Mouse (Mus musculus) heart, adult 2 months (tissue): ENCODE measurements at regions not wholly inside any gene's neighbourhood (a gene's known extent, or its start where the extent isn't known, plus 50 kb on each side); places are given as distances from the start of the nearest gene placed in this dataset.

Experiments
- DNase-seq, 2 experiments: peaks; one replicate each; pipeline ENCODE4 v3.0.0; 2021
- H3K27ac ChIP-seq: fragments of 200-600 bp; 2 replicates; pipeline ENCODE4 v1.8.1; 2022
- H3K27me3 ChIP-seq: fragments of 200-500 bp; 2 replicates; pipeline ENCODE4 v1.6.1; 2012; ENCODE audit warnings: mild to moderate bottlenecking, low read length, inconsistent platforms, mixed read lengths; ENCODE audit not compliant: control insufficient read depth, insufficient read depth
- H3K36me3 ChIP-seq: fragments of 200-500 bp; 2 replicates; pipeline ENCODE4 v1.6.1; 2012; ENCODE audit warnings: low read length, inconsistent platforms; ENCODE audit not compliant: control insufficient read depth, insufficient read depth
- H3K4me1 ChIP-seq: fragments of 200-500 bp; 2 replicates; pipeline ENCODE4 v1.6.1; 2011; ENCODE audit warnings: low read length; ENCODE audit not compliant: control insufficient read depth, insufficient read depth
- H3K4me3 ChIP-seq: fragments of 200-600 bp; 2 replicates; pipeline ENCODE4 v1.8.1; 2022
- H3K79me2 ChIP-seq: fragments of 200-500 bp; replicated peaks from 2 replicates; pipeline ENCODE4 v1.6.1; 2012; ENCODE audit warnings: mild to moderate bottlenecking, inconsistent platforms, low read length, moderate library complexity, mixed read lengths; ENCODE audit not compliant: control insufficient read depth, insufficient read depth
- H3K9ac ChIP-seq: fragments of 200-500 bp; 2 replicates; pipeline ENCODE4 v1.6.1; 2012; ENCODE audit warnings: low read depth, mild to moderate bottlenecking, control low read depth, inconsistent platforms, low read length, mixed read lengths
- CTCF ChIP-seq: fragments of 200-600 bp; IDR thresholded peaks from 2 replicates; pipeline ENCODE4 v1.8.1; 2022; ENCODE audit warnings: antibody characterized with exemption, mild to moderate bottlenecking, moderate library complexity
- EP300 ChIP-seq: fragments of 200-500 bp; IDR thresholded peaks from 2 replicates; pipeline ENCODE4 v1.6.1; 2011; ENCODE audit warnings: low read depth, low read length, control low read depth; ENCODE audit not compliant: insufficient read depth
- POLR2A ChIP-seq: fragments of 200-500 bp; IDR thresholded peaks from 2 replicates; pipeline ENCODE4 v1.6.1; 2011; ENCODE audit warnings: mild to moderate bottlenecking, low read depth, low read length, control low read depth; ENCODE audit not compliant: insufficient read depth
- whole genome bisulfite sequencing: fragments of 180-500 bp; shearing (Covaris S2); methylation state at CpG from one replicate; pipeline ENCODE4 v1.1.7; 2018; 5-methylcytosine and 5-hydroxymethylcytosine counted together
- intact Hi-C: fragments of 180-260 bp; cut with DNase I; formaldehyde crosslinking; loops from one replicate; pipeline ENCODE4 v1.15.1; 2025

- no peak for DNase-seq
- Histone ChIP-seq H3K9ac (no peak overlapping the region), H3K36me3 (no peaks in the 10 kb centered on the region), H3K27me3 (no peaks in the 10 kb centered on the region), H3K4me1 (no peaks in the 10 kb centered on the region), H3K27ac (no peak overlapping the region), H3K79me2 (no peaks in the 10 kb centered on the region), H3K4me3 (no peak overlapping the region)
- no peak for TF ChIP-seq CTCF
- no peak for TF ChIP-seq EP300
- intact Hi-C loops = no loop called here
- 53% methylated on average over 1 of the region's 1 CpGs for WGBS
Observed at GRCm38 (mm10) chr9:84258488-84258887, 333.5 kb downstream of the Bckdhb start.

GRCm38 (mm10) chr9:84259751-84260150 lies 334.8 kb downstream of the Bckdhb start:
- H3K4me3 ChIP-seq = no peak overlapping the region
- DNase-seq = no peak
- no peaks in the 10 kb centered on the region for H3K4me1 ChIP-seq
- TF ChIP-seq EP300 (no peak), POLR2A (no peak), CTCF (no peak)
- no peaks in the 10 kb centered on the region for H3K36me3 ChIP-seq
- no peak overlapping the region for H3K27ac ChIP-seq
- intact Hi-C loops = no loop called here
- no peaks in the 10 kb centered on the region for H3K27me3 ChIP-seq
- H3K79me2 ChIP-seq = no peaks in the 10 kb centered on the region
- no peak overlapping the region for H3K9ac ChIP-seq

- no peak overlapping the region for H3K9ac ChIP-seq
- H3K27me3 ChIP-seq = no peaks in the 10 kb centered on the region
- H3K4me3 ChIP-seq = no peak overlapping the region
- H3K4me1 ChIP-seq = no peaks in the 10 kb centered on the region
- no peak overlapping the region for H3K27ac ChIP-seq
- 78% methylated on average over 5 of the region's 5 CpGs for WGBS
- no peak for DNase-seq
- no peaks in the 10 kb centered on the region for H3K79me2 ChIP-seq
- no peaks in the 10 kb centered on the region for H3K36me3 ChIP-seq
- intact Hi-C loops = no loop called here
- TF ChIP-seq CTCF (no peak), POLR2A (no peak), EP300 (no peak)
Observed at GRCm38 (mm10) chr9:84262151-84262550, 337.2 kb downstream of the Bckdhb start.

GRCm38 (mm10) chr9:84266974-84267373 lies 342.0 kb downstream of the Bckdhb start:
- no peaks in the 10 kb centered on the region for H3K27me3 ChIP-seq
- no peaks in the 10 kb centered on the region for H3K36me3 ChIP-seq
- DNase-seq = no peak
- no peaks in the 10 kb centered on the region for H3K4me1 ChIP-seq
- 34% methylated on average over 7 of the region's 7 CpGs for whole genome bisulfite sequencing
- H3K4me3 ChIP-seq = no peak overlapping the region
- H3K27ac ChIP-seq = no peak overlapping the region
- H3K79me2 ChIP-seq = no peaks in the 10 kb centered on the region
- TF ChIP-seq CTCF = no peak
- TF ChIP-seq EP300 = no peak
- TF ChIP-seq POLR2A = no peak
- intact Hi-C loops = no loop called here
- H3K9ac ChIP-seq = no peak overlapping the region

GRCm38 (mm10) chr9:84274608-84275007 lies 349.7 kb downstream of the Bckdhb start:
- TF ChIP-seq POLR2A (no peak), EP300 (no peak)
- Histone ChIP-seq H3K27ac (no peak overlapping the region), H3K27me3 (no peaks in the 10 kb centered on the region), H3K9ac (no peak overlapping the region), H3K4me1 (no peaks in the 10 kb centered on the region), H3K79me2 (no peaks in the 10 kb centered on the region), H3K36me3 (no peaks in the 10 kb centered on the region), H3K4me3 (no peak overlapping the region)
- no peak for DNase-seq
- WGBS = 24% methylated on average over 3 of the region's 3 CpGs
- intact Hi-C loops = no loop called here

GRCm38 (mm10) chr9:84278295-84278694 lies 353.4 kb downstream of the Bckdhb start:
- DNase-seq = no peak
- Histone ChIP-seq H3K79me2 (no peaks in the 10 kb centered on the region), H3K4me1 (no peaks in the 10 kb centered on the region), H3K27me3 (no peaks in the 10 kb centered on the region), H3K9ac (no peak overlapping the region), H3K4me3 (no peak overlapping the region), H3K36me3 (no peaks in the 10 kb centered on the region), H3K27ac (no peak overlapping the region)
- intact Hi-C loops = no loop called here
- TF ChIP-seq EP300 (no peak), POLR2A (no peak), CTCF (no peak)
- WGBS = 88% methylated on average over 4 of the region's 4 CpGs

GRCm38 (mm10) chr9:84278731-84279130 lies 353.8 kb downstream of the Bckdhb start:
- Histone ChIP-seq H3K4me3 (no peak overlapping the region), H3K4me1 (no peaks in the 10 kb centered on the region), H3K9ac (no peak overlapping the region), H3K79me2 (no peaks in the 10 kb centered on the region), H3K36me3 (no peaks in the 10 kb centered on the region), H3K27me3 (no peaks in the 10 kb centered on the region), H3K27ac (no peak overlapping the region)
- WGBS = 72% methylated on average over 1 of the region's 1 CpGs
- intact Hi-C loops = no loop called here
- DNase-seq = no peak
- TF ChIP-seq EP300 (no peak), CTCF (no peak), POLR2A (no peak)
